Mouse (Mus musculus): ENCODE measurements at regions not wholly inside any gene's neighbourhood (a gene's known extent, or its start where the extent isn't known, plus 50 kb on each side); places are given as distances from the start of the nearest gene placed in this dataset.

- TF ChIP-seq NANOG (IDR thresholded peaks at IDR 0.05; ENCODE audit: borderline replicate concordance, low read length), result no peak
- no peak for TF ChIP-seq CTCF (conservative IDR thresholded peaks at IDR 0.05; ENCODE audit: low read length)
Observed at GRCm38 (mm10) chr13:19874621-19875249, 50.7 kb upstream of the Gpr141 start.

All from E14TG2a.4 (cell line).